Mouse (Mus musculus): ENCODE measurements at regions not wholly inside any gene's neighbourhood (a gene's known extent, or its start where the extent isn't known, plus 50 kb on each side); places are given as distances from the start of the nearest gene placed in this dataset.
A peak's percentile ranks its signal among the peaks of the same experiment; 100 is the strongest.

DNA sequence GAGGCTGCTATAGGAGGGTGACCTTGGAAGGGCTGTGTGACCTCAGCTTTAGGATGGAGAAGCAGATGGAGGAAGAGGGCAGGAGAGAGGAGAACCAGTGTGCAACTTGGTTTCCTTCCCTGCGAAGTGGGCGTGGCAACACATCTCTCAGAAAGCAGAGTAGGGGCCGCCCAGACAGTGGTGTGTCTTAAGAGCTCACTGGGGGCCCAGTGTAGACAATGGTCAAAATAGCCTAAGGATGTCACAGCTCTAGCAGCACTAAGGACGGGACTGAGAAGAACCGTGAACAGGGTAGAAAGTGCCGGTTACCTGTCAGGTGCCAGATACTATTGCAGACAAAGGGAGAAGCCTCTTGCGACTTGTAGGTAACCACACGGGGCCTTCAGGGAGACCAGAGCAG is 125.2 kb downstream of the Tfap2c start:
- no peak for ATAC-seq (ENCODE audit: low FRiP score)
- Histone ChIP-seq H3K9me3 (ENCODE audit: control insufficient read depth, low read length) (no peaks in the 10 kb centered on the region), H3K27me3 (ENCODE audit: control insufficient read depth, insufficient read depth, low read length) (no peaks in the 10 kb centered on the region), H3K4me1 (ENCODE audit: control insufficient read depth, insufficient read depth, low read length) (no peaks in the 10 kb centered on the region), H3K9ac (ENCODE audit: low read length) (no peak overlapping the region), H3K4me2 (no peak overlapping the region), H3K36me3 (ENCODE audit: control insufficient read depth, insufficient read depth, low read length) (no peaks in the 10 kb centered on the region), H3K4me3 (ENCODE audit: low read depth, low read length) (no peak overlapping the region), H3K27ac (ENCODE audit: low read depth, low read length) (no peak overlapping the region)
- 88% methylated on average over 8 of the region's 8 CpGs for WGBS
- no peak for DNase-seq (ENCODE audit: low spot score, missing footprints)

DNA sequence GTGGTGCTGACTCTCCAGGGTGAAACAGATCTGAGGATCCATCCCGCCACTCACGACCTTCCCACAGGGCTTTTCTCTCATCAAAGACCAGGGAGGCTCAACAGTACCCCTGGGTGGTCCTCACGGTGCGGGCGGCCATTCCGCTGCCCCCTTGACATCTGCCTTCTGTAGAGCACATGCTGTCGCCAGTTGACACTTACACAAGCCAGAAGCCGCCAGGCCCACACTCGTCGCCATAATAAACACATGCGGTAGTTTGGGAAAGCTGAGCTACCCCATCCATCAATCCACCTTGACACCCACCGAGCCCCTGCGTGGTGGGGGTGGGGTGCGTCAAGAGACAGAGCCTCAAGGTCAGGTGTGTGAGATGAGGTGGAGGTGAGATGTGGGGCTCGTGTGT is 125.7 kb downstream of the Tfap2c start:
- DNase-seq (ENCODE audit: low spot score, missing footprints) (no peak), ATAC-seq (ENCODE audit: low FRiP score) (no peak)
- H3K4me2 ChIP-seq: no peak overlapping the region
- no peaks in the 10 kb centered on the region for H3K9me3 ChIP-seq (ENCODE audit: control insufficient read depth, low read length)
- H3K27ac ChIP-seq (ENCODE audit: low read depth, low read length): no peak overlapping the region
- H3K9ac ChIP-seq (ENCODE audit: low read length): no peak overlapping the region
- H3K27me3 ChIP-seq (ENCODE audit: control insufficient read depth, insufficient read depth, low read length): no peaks in the 10 kb centered on the region
- H3K4me3 ChIP-seq (ENCODE audit: low read depth, low read length): no peak overlapping the region
- WGBS: 81% methylated on average over 15 of the region's 15 CpGs
- H3K4me1 ChIP-seq (ENCODE audit: control insufficient read depth, insufficient read depth, low read length): no peaks in the 10 kb centered on the region
- H3K36me3 ChIP-seq (ENCODE audit: control insufficient read depth, insufficient read depth, low read length): no peaks in the 10 kb centered on the region

DNA sequence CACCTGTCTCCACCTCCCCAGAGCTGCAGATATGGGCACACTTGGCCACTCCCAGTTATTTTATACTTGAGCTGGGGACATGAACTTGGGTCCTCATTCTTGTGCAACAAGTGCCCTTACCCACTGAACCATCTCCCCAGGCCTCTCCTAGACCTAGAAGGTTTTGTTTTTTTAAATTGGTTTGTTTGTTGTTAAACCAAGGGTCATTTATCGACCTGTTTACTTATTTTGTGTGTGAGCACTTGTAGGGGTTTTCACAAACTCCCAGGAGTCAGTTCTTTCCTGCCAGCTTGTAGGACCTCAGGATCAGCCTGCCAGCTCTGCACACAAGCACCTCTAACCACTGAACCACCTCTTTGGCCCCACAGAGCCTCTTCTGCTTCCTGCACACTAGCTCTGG is 140.8 kb downstream of the Tfap2c start:
- no peak for DNase-seq (ENCODE audit: low spot score, missing footprints)
- no peaks in the 10 kb centered on the region for H3K4me1 ChIP-seq (ENCODE audit: control insufficient read depth, insufficient read depth, low read length)
- ATAC-seq (ENCODE audit: low FRiP score): no peak
- no peaks in the 10 kb centered on the region for H3K27me3 ChIP-seq (ENCODE audit: control insufficient read depth, insufficient read depth, low read length)
- no peak overlapping the region for H3K4me3 ChIP-seq (ENCODE audit: low read depth, low read length)
- no peak overlapping the region for H3K4me2 ChIP-seq
- 72% methylated on average over 1 of the region's 1 CpGs for WGBS
- H3K36me3 ChIP-seq (ENCODE audit: control insufficient read depth, insufficient read depth, low read length): no peaks in the 10 kb centered on the region
- no peaks in the 10 kb centered on the region for H3K9me3 ChIP-seq (ENCODE audit: control insufficient read depth, low read length)
- no peak overlapping the region for H3K27ac ChIP-seq (ENCODE audit: low read depth, low read length)
- no peak overlapping the region for H3K9ac ChIP-seq (ENCODE audit: low read length)

DNA sequence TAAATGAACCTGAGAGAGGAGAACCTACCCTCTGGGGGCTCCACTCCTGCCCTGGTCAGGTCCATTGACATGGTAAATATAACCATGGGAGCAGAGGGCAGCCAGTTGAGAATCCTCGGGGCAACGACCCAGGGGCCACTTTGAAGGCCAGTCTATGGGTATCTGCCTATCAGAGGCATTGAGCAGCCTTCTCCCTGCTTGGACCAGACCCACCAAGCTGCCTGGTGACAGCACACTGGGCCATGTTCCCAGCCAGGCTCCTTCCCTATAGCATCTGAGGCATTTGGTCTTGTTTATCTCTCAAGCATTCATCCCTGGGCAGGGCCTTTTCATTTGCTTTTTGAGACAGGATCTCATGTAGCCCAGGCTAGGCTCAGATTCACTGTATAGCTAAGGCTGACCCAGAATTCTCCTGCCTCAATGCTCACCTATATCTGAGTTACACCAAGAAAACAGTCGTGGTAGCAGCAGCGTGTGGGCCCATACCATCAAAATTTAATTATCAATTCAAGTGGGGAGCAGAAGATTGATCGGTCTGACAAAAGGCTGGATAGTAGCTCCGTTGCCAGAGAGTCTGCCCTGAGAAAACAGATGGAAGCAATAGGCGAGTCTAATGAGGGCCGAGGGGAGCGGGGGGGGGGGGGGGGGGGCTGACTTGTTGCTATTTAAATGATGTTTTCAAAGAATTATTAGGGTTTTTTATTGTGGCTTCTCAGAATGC is 141.7 kb downstream of the Tfap2c start:
- Histone ChIP-seq H3K27me3 (ENCODE audit: control insufficient read depth, insufficient read depth, low read length) (no peaks in the 10 kb centered on the region), H3K27ac (ENCODE audit: low read depth, low read length) (no peak overlapping the region), H3K9ac (ENCODE audit: low read length) (no peak overlapping the region), H3K4me2 (no peak overlapping the region), H3K36me3 (ENCODE audit: control insufficient read depth, insufficient read depth, low read length) (no peaks in the 10 kb centered on the region), H3K9me3 (ENCODE audit: control insufficient read depth, low read length) (no peaks in the 10 kb centered on the region), H3K4me3 (ENCODE audit: low read depth, low read length) (no peak overlapping the region), H3K4me1 (ENCODE audit: control insufficient read depth, insufficient read depth, low read length) (no peaks in the 10 kb centered on the region)
- WGBS: 67% methylated on average over 9 of the region's 9 CpGs
- ATAC-seq (ENCODE audit: low FRiP score): no peak
- no peak for DNase-seq (ENCODE audit: low spot score, missing footprints)

DNA sequence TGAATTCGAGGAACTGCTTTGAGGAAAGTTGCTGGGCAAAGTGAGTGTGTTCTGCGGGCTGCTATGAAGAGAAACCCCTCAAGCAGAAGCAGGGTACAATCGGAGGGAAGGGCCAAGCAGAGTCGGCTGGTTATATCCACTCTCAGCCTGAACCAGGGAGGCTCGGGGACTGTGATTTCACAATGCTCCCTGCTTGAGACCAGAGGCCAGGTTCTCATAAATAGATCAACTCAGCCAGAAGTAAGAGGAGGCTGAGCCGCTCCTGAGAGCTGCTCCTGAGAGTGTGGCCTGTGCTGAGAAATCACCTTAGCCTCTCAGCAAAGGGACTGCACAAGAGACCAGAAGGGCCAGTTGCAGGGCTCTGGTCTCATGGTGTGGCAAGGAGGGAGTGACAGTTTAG is 149.6 kb downstream of the Tfap2c start:
- Histone ChIP-seq H3K4me1 (ENCODE audit: control insufficient read depth, insufficient read depth, low read length) (no peaks in the 10 kb centered on the region), H3K27me3 (ENCODE audit: control insufficient read depth, insufficient read depth, low read length) (no peaks in the 10 kb centered on the region), H3K9ac (ENCODE audit: low read length) (no peak overlapping the region), H3K4me3 (ENCODE audit: low read depth, low read length) (no peak overlapping the region), H3K4me2 (no peak overlapping the region), H3K36me3 (ENCODE audit: control insufficient read depth, insufficient read depth, low read length) (no peaks in the 10 kb centered on the region), H3K9me3 (ENCODE audit: control insufficient read depth, low read length) (no peaks in the 10 kb centered on the region), H3K27ac (ENCODE audit: low read depth, low read length) (no peak overlapping the region)
- no peak for DNase-seq (ENCODE audit: low spot score, missing footprints)
- ATAC-seq (ENCODE audit: low FRiP score): no peak
- WGBS: 52% methylated on average over 6 of the region's 6 CpGs

DNA sequence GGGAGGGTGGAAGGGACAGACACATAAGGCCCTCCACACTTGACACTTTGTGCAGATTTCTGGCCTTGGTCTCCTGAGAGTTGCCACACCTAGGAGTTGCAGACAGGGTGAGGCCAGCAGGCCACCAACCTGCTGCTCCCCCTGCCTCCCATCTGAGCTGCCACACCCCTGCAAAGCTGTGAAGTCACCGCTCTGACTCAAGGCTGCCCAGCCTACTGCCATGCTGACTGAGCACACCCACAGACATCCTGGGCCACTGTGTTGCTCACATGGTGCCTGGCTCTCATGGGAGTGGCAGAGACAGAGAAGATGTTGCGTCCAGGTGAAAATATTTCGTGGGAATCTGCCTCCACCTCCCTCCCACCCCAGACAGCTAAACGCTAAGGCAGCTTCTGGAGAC is 150.3 kb downstream of the Tfap2c start:
- no peak overlapping the region for H3K4me3 ChIP-seq (ENCODE audit: low read depth, low read length)
- no peak for ATAC-seq (ENCODE audit: low FRiP score)
- H3K27ac ChIP-seq (ENCODE audit: low read depth, low read length): no peak overlapping the region
- no peaks in the 10 kb centered on the region for H3K36me3 ChIP-seq (ENCODE audit: control insufficient read depth, insufficient read depth, low read length)
- no peak overlapping the region for H3K9ac ChIP-seq (ENCODE audit: low read length)
- 85% methylated on average over 4 of the region's 4 CpGs for whole genome bisulfite sequencing
- no peak for DNase-seq (ENCODE audit: low spot score, missing footprints)
- H3K4me1 ChIP-seq (ENCODE audit: control insufficient read depth, insufficient read depth, low read length): no peaks in the 10 kb centered on the region
- H3K9me3 ChIP-seq (ENCODE audit: control insufficient read depth, low read length): no peaks in the 10 kb centered on the region
- no peaks in the 10 kb centered on the region for H3K27me3 ChIP-seq (ENCODE audit: control insufficient read depth, insufficient read depth, low read length)
- H3K4me2 ChIP-seq: no peak overlapping the region

DNA sequence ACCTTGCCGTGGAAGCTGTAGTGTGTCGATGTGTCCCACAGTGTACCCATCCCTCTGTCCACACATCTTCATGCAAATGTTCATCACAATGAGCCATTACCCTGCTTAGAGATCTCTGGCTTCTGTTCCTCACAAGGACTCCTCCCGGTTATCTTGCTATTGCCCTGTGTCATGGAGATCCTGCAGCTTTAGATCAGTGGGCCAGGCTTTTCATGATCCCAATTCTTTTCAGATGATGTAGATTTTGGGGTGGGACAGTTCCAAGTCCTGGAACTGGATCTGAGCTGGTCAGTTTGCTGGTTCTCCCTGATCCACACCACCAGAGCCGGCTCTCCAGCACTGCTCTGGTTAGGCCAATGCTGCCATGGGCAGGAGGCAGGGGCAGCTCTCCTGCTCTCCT is 161.2 kb downstream of the Tfap2c start:
- Histone ChIP-seq H3K4me3 (ENCODE audit: low read depth, low read length) (no peak overlapping the region), H3K4me1 (ENCODE audit: control insufficient read depth, insufficient read depth, low read length) (no peaks in the 10 kb centered on the region), H3K27ac (ENCODE audit: low read depth, low read length) (no peak overlapping the region), H3K27me3 (ENCODE audit: control insufficient read depth, insufficient read depth, low read length) (no peaks in the 10 kb centered on the region), H3K4me2 (no peak overlapping the region), H3K9ac (ENCODE audit: low read length) (no peak overlapping the region), H3K36me3 (ENCODE audit: control insufficient read depth, insufficient read depth, low read length) (no peaks in the 10 kb centered on the region), H3K9me3 (ENCODE audit: control insufficient read depth, low read length) (no peaks in the 10 kb centered on the region)
- WGBS: 72% methylated on average over 4 of the region's 4 CpGs
- DNase-seq (ENCODE audit: low spot score, missing footprints) (no peak), ATAC-seq (ENCODE audit: low FRiP score) (no peak)

DNA sequence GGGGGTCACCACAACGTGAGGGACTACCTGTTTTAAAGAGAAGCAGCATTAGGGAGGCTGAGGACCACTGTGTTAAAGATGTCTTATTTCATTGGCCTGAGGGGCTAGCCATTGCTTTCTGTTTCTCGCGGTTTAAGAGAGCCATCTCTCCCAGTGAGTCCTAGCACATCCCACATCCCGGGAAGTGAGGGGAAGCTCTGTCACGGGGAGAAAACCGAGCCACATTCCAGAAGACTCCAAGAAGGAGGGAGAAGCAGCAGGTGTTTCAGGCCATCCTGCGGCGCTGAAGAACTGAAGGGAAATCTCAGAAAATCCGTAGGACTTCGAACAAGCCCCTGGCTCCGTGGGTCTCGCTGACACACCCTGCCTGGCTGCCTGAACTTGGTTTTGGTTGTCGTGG is 177.3 kb downstream of the Tfap2c start:
- 3% methylated on average over 13 of the region's 13 CpGs for whole genome bisulfite sequencing
- peaks cover 77% of the 10 kb centered on the region for H3K27me3 ChIP-seq (ENCODE audit: control insufficient read depth, insufficient read depth, low read length)
- peak; percentile 93 for DNase-seq (ENCODE audit: low spot score, missing footprints)

DNA sequence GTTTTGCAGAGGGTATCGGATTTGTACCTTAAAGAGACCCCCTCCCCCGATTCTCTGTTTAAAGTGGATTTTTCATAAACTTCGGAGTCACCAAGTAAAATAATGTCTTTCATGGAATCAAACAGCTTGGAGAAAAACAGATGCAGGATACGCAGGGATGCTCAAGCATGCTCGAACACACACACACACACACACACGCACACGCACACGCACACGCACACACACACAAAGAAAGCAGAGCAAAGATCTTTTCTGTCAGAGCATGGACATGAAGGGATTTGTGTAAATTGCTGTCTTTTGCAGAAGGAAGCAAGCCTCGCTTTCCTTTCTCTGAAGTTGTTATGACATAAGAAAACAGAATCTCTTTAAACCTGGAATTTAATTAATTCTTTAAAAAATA is 178.2 kb downstream of the Tfap2c start:
- ATAC-seq (ENCODE audit: low FRiP score) (no peak), DNase-seq (ENCODE audit: low spot score, missing footprints) (peak; percentile 91)
- Histone ChIP-seq H3K4me3 (ENCODE audit: low read depth, low read length) (0 out of 2 replicates have a peak overlapping the region, but pooled peaks have one; percentile 24), H3K27me3 (ENCODE audit: control insufficient read depth, insufficient read depth, low read length) (peaks cover 78% of the 10 kb centered on the region), H3K9me3 (ENCODE audit: control insufficient read depth, low read length) (no peaks in the 10 kb centered on the region), H3K9ac (ENCODE audit: low read length) (0 out of 2 replicates have a peak overlapping the region, but pooled peaks have one; percentile 10), H3K4me1 (ENCODE audit: control insufficient read depth, insufficient read depth, low read length) (peaks cover 29% of the 10 kb centered on the region), H3K27ac (ENCODE audit: low read depth, low read length) (no peak overlapping the region), H3K36me3 (ENCODE audit: control insufficient read depth, insufficient read depth, low read length) (no peaks in the 10 kb centered on the region), H3K4me2 (peak overlapping the region; percentile 48)
- 11% methylated on average over 10 of the region's 10 CpGs for WGBS

More for the DNA sequence above, 177.3 kb downstream of the Tfap2c start:
- Histone ChIP-seq H3K4me2 (peak overlapping the region; percentile 48), H3K9me3 (ENCODE audit: control insufficient read depth, low read length) (no peaks in the 10 kb centered on the region), H3K4me1 (ENCODE audit: control insufficient read depth, insufficient read depth, low read length) (peaks cover 23% of the 10 kb centered on the region), H3K27ac (ENCODE audit: low read depth, low read length) (no peak overlapping the region), H3K36me3 (ENCODE audit: control insufficient read depth, insufficient read depth, low read length) (no peaks in the 10 kb centered on the region), H3K4me3 (ENCODE audit: low read depth, low read length) (no peak overlapping the region; the same call in 1 of the 2 replicates), H3K9ac (ENCODE audit: low read length) (0 out of 2 replicates have a peak overlapping the region, but pooled peaks have one; percentile 20)
- no peak for ATAC-seq (ENCODE audit: low FRiP score)

Measured in midbrain, embryonic 11.5 days (tissue).